Mouse (Mus musculus): ENCODE results near the gene Gm28048.

DNA sequence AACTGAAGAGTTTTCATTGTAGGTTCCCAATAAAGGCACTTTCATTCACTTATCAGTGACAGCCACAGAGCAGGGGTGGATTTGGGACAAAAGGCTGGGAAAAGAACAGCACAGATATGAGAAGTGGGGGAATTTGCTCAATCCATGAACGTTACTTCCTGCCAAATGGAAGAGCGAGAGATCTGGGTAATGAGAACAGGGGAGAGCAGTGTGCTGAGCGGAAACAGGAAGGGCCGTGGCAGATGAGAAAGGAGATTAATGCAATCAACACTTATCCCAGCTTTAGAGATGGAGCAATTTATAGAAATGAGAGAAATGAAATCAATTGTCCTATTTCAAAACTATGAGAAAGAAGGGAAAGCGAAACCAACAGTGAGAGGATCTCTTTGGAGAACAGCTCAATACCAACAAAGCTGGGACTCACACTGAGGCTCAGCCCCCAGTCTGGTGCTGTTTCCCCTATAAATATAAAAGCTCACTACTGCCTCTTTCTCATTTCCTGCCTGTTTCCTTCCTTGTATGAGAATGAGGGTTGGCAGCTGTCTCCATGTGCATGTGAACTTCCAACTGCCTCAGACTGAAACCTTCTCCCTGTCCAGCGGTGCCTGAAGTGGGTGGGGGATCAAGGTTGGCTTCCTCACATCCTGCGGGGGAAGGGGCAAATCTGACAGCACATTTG lies 110.1 kb downstream of the Gm28048 start:
- TF ChIP-seq USF1 (IDR thresholded peaks at IDR 0.05; ENCODE audit: low read depth) (no peak), POLR2A (IDR thresholded peaks at IDR 0.05; ENCODE audit: insufficient read length, low read depth) (no peak), TCF3 (IDR thresholded peaks at IDR 0.05; ENCODE audit: insufficient read length, low read depth) (no peak), TCF12 (IDR thresholded peaks at IDR 0.05; ENCODE audit: insufficient read depth, poor library complexity, severe bottlenecking) (no peak), REST (IDR thresholded peaks at IDR 0.05; ENCODE audit: insufficient read depth, insufficient read length) (no peak), POLR2AphosphoS2 (IDR thresholded peaks at IDR 0.05; ENCODE audit: insufficient read length, low read depth) (no peak), MYOD1 (IDR thresholded peaks at IDR 0.05; ENCODE audit: control insufficient read depth in 1 of 3, insufficient read length in 2 of 3, low read depth in 2 of 3) (no peak), MAX (IDR thresholded peaks at IDR 0.05; ENCODE audit: low read depth) (no peak), SRF (IDR thresholded peaks at IDR 0.05; ENCODE audit: control insufficient read depth, insufficient read length, low read depth) (no peak)
